Mouse (Mus musculus): Measurements from ENCODE around the gene Hspa1b. TPM values are rescaled to one million over a fixed set of nuclear protein-coding genes. Genes with fewer than 3 reads are reported as not detected.
"Not testable (repeated sequence)": the region's sequence is repeated elsewhere in the genome, so short reads cannot be mapped to it uniquely, and the experiment has no call there.

Hspa1b gene
- 10 to 100 TPM; 13.2 to 31.7 (median 24.2) TPM for total RNA-seq (2022)

DNA sequence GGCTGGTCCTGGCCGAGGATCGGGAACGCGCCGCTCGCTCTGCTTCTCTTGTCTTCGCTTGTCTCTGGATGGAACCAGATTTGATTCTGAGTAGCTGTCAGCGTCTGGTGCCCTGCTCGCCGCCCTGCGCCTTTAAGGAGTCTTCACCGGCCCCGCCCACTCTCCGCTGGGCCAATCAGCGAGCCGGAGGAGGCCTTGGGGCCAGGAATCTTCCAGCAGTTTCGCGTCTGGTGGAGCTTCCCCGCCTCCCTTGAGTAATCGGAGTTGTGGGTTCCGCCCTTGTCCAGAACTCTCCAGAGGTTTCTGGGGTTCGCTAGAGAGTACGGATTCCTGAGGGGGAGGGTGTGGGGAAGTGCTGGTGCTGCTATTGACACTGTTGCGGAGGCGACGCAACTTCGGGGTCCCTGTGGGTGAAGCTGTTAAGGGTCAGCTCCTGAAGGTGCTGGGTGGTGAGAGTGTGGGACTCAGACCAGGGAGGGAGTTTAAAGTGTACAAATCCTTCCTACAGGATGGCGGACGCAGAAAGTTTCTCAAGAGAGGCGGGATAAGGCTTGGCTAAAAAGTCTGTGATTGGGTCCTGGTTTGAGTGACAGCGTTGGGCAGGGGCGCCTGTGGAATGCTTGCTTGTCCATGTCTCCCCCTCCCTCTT lies at the start of gene Hspa1b:
Hspa1b (minus strand) TSS at position 109 of the 649 bp plus-strand sequence.
- peak; percentile 74 to 82 for DNase-seq (ENCODE audit: low spot score in 2 of 2)

DNA sequence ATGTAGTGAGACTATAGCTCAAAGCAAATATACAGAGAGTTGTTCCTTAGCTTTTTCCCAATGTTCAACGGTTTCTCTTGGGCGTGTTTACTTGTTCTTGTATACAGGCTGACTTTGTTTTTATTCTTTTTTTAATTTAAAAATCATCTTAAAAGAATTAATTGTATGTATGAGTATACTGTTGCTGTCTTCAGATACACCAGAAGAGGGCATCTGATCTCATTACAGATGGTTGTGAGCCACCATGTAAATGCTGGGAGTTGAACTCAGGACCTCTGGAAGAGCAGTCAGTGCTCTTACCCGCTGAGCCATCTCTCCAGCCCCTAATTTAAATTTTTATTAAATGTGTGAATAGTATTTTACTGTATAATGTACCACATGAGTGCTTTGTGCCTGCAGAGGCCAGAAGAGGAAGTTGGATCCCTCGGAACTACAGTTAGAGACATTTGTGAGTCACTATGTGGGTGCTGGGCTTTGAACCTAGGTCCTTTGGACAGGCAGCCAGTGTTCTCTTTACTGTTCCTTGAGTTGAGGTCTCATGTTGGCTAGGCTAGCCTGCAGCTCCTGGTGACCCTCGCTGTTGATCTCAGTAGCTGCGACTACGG lies 48.5 kb upstream of the Hspa1b start:
- DNase-seq (ENCODE audit: low spot score in 2 of 2): no peak

DNA sequence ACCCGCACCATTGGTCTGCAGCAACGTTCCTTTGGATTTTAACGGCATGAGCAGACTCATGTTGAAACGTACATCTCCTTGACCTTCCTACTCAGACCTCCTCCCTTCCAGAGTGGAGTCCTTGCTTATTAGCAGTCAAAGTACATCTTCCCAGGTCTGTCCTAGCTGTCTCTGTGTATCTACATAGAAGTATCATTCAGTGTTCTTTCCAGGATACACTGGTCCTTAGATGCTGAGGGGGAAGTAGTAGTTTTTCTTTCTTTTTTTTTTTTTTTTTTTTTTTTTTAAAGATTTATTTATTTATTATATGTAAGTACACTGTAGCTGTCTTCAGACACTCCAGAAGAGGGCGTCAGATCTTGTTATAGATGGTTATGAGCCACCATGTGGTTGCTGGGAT lies 46.9 kb upstream of the Hspa1b start:
- not testable (repeated sequence) for DNase-seq (ENCODE audit: low spot score in 2 of 2)

DNA sequence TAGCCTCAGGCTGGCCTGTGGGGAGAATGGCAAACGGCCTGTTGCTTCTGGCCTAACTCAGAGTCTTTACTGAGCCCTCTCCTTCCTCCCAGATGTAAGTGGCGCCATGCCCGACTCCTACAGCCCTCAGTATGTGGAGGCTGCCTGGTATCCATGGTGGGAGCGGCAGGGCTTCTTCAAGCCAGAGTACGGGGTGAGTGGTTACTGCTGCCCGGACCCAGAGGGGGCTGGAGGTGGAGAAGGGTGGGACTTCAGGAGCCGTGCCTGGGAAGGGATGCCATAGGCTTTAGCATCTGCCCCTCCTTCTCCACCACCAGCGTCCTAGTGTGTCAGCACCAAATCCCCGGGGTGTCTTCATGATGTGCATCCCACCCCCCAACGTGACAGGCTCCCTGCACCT lies 46.1 kb upstream of the Hspa1b start:
- DNase-seq (ENCODE audit: low spot score in 2 of 2): no peak

DNA sequence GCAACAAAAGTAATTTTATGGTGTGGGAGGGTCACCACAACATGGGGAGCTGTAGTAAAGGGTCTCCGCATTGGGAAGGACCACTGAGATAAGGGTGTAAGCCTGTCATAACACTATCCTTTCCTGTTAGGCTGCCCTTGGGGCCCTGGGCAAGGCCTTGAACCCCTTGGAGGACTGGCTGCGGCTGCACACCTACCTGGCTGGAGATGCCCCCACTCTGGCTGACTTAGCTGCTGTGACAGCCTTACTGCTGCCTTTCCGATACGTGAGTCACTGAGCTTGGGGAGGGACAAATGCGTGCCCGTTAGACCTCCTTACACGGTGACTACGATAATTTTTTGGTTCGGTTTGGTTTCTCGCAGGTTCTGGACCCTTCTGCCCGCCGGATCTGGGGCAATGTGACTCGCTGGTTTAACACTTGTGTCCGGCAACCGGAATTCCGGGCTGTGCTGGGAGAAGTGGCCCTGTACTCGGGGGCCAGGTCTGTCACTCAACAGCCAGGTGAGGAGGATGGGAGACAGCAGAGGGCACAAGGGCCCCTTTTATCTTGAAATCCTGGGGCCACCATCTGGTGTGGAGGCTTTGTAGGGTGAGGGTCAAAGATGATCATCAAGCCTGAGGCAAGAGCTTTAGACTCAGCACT lies 45.2 kb upstream of the Hspa1b start:
- DNase-seq (ENCODE audit: low spot score in 2 of 2): no peak

DNA sequence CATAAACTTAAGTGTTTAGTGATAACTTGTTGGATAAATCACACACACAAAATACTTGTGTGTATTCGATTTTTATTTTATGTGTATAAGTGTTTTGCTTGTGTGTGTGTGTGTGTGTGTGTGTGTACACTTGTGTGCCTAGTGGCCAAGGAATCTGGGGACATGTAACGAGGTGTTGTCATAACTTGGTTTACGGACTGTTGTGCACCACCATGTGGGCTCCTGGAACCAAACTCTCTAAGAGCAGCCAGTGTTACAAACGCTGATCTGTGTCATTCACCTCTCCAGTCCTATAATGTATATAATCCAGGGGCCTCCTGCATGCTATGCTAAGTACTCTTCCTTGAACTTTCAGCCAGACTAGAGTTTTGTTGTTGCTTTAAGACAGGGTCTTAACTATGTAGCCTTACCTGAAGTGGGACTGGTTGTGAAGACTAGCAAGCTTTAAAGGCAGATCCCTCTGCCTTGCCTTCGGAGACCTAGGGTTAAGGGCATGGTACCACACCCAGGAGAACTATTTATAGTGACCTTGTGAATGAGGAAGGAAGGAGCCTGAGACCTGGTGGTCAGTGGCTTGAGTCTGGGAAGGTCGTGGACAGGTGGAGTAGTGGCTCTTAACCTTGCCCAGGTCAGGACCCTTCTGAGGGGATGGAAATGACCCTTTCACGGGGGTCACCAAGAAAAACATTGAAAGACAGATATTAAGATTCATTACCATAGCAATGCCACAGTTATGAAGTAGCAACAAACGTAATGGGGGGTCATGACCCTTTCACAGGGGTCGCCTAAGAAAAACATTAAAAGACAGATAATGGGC lies 44.2 kb upstream of the Hspa1b start:
- DNase-seq (ENCODE audit: low spot score in 2 of 2): no peak

DNA sequence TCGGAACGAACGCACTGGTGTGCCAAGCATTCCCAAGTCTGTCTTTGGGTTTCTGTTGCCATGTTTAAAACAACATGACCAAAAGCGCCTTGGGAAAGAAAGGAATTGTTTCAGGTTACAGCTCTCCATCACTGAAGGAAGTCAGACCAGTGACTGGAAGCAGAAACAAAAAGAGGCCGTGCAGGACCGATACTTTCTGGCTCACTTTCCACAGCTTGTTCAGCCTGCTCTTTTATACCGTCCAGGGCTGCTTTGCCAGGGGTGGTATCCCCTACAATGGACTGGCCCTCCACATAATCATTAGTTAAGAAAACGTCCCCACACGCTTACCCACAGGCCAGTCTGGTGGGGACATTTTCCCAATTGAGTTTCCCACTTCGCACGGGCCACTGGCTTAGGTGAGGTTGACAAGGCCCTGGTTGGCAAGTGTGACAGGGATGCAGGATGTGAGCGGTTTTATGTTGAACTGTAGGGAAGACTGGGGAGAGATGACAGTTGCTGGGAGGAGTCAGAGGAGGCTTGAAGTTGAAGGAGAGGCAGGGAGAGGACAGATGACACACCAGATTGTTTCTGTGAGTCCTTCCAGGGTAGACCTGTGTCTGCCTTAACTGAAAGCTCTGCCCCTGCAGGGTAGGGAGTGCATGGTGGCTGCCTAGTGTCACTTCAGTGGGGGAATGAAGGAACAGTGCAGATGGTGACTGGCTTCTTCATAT lies 43.3 kb upstream of the Hspa1b start:
- no peak for DNase-seq (ENCODE audit: low spot score in 2 of 2)

DNA sequence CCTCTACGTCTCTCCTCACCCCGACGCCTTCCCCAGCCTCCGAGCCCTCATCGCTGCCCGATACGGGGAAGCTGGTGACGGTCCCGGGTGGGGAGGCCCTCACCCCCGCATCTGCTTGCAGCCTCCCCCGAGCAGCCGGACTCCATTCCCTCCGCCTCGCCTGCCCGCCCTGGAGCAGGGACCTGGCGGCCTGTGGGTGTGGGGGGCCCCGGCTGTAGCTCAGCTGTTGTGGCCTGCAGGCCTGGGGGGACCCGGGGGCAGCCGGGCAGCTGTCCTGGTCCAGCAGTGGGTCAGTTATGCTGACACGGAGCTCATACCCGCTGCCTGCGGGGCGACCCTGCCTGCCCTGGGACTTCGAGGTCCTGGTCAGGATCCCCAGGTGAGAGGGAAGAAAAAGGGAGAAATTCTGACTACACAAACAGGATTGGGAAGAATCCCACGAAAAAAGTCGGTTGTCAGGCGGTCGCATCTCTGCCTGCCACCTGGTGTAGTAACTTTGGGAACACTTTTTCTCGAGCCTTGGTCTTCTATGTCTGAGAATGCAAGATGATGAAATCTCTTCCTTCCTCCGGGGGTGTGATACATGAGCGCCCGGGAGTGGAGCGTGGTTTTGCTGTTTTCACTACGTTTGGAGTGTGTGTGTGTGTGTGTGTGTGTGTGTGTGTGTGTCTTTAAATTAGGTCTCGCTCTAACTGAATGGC lies 42.6 kb upstream of the Hspa1b start:
- no peak for DNase-seq (ENCODE audit: low spot score in 2 of 2)

DNA sequence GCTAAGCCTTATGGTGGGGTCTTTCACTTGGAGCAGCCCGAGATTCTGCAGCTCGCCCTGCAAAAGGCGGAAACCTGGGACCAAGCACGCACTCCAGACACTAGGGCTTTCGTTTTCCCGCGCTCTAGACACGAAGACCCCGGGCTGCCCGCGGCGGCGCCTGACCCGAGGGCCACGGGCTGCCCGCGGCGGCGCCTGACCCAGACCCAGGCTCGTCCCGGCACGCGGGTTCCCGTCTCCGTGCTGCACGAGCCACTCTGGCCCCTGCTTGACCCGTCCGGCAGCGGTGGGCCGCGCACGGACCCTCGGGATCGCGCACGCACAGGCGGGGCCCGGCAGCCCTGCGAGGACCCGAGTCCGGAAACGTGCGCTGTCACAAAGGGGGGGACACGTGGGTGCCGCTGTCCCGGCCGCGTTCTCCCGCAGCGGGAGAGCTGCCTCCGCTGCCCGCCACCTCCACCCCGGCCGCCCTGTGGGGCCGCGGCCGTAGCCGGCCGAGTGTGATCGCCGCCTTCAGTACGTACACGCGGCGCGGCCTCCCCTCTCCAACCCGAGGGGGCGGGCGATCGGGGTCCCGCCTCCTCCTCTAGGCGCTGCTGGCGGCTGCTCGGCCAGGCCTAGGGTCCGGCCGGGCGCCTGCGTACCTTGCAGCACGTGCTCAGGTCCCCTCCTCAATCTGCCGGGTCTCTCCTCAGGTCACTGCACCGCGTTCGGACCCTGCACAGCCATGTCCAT lies 41.8 kb upstream of the Hspa1b start, which contains the start of gene Vars:
Vars (plus strand) TSS at position 271 of the 735 bp plus-strand sequence.
- DNase-seq (ENCODE audit: low spot score in 2 of 2): peak; percentile 63 to 70

DNA sequence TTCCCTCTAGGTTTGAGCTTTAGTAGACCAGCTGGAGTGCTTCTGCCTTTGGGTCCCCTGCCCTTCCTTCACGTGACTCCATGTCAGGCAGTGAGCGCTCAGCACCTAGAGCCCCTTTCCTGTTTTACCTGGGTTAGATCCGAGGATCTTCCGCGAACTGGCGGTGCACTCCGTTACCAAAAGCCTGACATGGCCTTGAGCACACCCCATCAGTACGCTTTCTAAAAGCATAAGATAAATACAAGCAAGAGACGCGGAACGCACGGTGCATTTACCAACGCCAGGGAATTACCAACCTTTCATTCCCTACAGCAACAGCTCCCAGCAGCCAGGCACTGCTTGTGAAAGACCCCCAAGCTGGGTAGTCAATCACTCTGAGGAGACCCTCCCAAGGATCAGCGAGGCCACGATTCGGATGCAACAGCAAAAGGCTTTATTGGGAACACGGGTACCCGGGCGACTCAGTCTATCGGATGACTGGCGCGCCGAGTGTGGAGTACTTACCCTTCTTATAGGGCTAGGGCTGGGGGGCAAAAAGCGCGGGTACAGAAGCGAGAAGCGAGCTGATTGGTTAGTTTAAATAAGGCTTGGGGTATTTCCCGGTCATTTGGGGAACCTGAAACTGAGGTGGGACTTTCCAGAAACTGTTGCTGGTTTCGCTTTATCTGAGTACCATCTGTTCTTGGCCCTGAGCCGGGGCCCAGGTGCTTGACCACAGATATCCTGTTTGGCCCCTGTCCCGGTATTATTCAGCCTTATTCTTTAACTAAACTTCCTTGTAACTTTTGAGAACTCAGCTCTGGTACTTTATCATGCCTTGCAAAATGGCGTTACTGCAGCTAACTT lies 41.1 kb upstream of the Hspa1b start:
- DNase-seq (ENCODE audit: low spot score in 2 of 2): not testable (repeated sequence)

DNA sequence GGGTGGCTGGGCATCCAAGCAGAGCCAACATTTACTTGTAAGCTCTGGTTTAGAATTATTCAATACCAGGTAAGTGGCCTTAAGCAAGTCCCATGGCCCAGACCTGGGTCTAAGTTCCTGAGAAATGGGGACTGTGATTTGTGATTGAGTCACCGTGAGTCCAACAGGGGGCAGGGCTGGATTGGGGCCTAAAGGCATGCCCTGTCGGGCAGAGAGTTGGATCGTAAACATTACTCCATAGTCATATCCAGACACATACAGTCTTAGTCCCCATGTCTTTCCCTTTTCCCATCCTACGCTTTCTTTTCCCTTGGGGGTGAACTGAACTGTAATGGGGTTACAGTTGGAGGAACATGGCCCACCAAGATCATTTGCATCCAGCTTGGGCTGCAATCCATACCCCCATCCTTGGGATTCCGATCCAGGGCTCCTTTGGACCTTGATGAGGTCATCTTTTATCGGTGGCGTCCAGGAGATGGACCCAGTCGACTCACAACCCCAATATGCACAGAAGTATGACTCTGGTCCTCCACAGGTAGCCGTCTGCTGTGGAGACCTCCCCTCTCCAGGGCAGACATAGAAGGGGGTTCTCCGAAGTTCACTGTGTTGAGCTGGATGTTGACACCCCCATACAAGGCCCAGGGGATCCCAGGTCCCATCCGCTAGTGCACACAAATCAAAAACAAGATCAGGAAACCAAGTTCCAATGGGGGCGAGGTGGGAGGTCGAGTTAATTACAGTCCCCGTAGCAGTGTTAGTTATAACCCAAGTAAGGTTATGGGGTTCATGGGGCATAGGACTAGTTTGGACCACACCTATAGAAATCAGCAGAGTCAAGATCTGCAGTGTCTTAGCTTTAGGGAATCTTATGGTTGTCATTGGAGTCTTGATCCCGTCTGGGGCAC lies 39.7 kb upstream of the Hspa1b start:
- no peak for DNase-seq (ENCODE audit: low spot score in 2 of 2)

DNA sequence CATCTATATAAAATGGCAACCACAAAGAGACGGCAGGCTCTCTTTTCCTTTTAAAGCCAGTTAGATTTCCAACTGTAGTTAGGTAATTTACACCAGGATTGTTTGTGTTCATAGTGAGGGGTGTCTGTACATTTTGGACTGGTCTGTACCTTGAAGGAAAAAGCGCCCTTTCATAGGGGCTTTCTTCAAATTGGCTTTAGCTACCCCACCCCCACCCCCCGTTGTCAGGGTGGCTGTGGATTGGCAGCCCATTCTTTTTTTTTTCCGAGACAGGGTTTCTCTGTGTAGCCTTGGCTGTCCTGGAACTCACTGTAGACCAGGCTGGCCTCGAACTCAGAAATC lies 38.1 kb upstream of the Hspa1b start:
- no peak for DNase-seq (ENCODE audit: low spot score in 2 of 2)

DNA sequence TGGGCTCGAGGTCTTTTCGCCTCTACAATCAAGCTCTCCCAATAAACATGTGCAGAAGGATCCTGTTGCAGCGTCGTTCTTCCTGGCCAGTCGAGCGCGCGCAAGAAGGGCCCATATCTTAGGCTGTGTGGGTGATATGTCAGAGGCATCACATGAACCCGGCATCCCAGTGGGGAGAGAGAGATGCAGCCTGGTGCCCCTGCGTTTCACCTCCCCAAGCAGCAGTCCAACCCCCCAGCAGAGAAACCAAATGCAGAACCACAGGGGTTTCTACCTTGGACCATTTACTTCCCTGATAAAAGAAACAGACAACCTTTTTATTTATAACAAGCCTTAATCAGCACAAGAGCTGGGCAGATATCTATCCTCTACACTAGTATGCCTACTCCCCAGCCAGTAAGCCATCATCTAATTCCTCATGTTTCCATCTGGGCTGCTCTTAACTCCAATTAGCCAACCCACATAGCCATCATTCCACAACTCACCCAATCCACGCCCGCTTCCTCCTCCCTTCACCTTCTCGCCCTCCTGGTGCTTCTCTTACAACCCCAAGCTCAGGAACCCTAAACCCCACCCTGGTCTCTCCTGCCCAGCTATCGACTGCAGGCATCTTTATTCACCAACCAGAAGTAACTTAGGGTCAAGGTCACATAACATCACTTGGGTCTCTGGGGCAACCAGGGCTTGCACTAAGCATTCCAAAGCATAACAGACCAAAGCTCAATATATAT lies 37.5 kb upstream of the Hspa1b start:
- no peak for DNase-seq (ENCODE audit: low spot score in 2 of 2)

DNA sequence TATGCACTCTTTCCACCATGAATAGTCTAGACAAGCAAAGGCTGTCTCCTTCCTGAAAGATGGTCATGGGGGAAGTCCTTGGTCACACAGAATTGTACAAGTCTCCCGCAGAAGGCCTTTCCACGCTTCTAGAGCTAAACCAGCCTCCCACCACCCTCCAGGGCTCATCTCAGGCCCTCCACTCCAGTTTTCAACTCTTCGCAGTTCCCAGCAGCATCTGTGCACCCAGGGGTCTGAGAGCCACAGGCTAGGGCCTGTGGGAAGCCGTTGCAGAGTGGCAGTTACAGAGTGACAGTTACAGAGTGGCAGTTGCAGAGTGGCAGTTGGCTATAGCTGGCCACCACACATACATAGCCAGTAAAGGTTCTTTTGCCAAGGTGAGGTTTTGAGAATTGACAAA lies 36.9 kb upstream of the Hspa1b start:
- not testable (repeated sequence) for DNase-seq (ENCODE audit: low spot score in 2 of 2)

DNA sequence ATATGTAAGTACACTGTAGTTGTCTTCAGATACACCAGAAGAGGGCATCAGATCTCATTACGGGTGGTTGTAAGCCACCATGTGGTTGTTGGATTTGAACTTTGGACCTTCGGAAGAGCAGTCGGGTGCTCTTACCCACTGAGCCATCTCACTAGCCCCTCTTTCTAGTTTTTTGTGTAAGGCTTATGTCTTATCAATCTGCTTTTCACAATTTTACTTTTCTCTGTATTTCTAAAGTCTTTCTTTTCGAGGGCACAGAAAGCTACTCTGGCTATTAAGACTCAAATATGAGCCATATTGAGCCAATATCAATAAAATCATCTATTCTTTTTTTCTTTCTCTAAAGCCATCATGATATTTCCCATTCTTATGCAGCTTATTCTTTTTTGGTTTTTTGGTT lies 36.2 kb upstream of the Hspa1b start:
- DNase-seq (ENCODE audit: low spot score in 2 of 2): not testable (repeated sequence)

DNA sequence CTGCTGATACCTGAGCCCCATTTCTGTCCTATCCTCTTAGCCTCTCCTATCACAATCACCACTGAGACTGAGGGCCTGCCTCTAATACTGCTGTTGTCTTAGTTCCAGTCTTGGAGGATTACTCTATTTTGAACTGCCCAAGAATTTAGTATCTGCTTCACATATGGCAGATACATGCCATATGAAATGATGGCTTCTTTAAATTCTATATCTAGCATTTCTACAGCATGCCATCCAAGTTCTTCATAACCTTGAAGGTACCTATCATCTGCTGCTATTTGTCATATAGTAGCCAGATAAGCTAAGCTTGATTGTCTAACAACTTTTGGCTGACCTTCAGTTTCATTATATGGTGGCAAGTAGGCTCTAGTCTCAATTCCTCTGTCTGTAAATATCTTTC lies 35.7 kb upstream of the Hspa1b start:
- DNase-seq (ENCODE audit: low spot score in 2 of 2): no peak

DNA sequence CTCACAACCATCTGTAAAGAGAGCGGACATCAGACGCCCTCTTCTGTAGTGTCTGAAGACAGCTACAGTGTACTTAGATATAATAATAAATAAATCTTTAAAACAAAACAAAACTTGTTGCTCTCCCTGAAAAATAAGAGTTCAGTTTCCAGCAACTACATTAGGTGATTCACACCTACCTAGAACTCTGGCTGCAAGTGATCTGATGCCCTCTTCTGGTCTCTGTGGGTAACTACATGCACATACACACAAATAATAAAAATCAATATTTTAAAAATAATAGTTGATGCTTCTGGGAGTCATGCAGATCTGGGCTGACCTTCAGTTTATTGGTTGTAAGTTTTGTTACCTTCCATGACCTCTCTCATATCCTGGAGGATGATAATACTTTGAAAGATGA lies 25.2 kb upstream of the Hspa1b start:
- no peak for DNase-seq (ENCODE audit: low spot score in 2 of 2)

All from layer of hippocampus, adult 8-10 months (tissue).